Mouse (Mus musculus) cerebellum, adult 9-11 months (tissue): ENCODE data around the gene Trpm3.
A peak's percentile ranks its signal among the peaks of the same experiment; 100 is the strongest.

Experiments used
- DNase-seq: peaks from one replicate; pipeline ENCODE4 v3.0.0; 2022

Trpm3 gene

GRCm38 (mm10) chr19:22656466-22657215 is 517.8 kb downstream of the Trpm3 start:
- DNase-seq: no peak

GRCm38 (mm10) chr19:22657251-22657650 is 518.4 kb downstream of the Trpm3 start:
- no peak for DNase-seq

- no peak for DNase-seq
Measured at GRCm38 (mm10) chr19:22665401-22665800, 526.6 kb downstream of the Trpm3 start.

GRCm38 (mm10) chr19:22670222-22670621 is 531.4 kb downstream of the Trpm3 start:
- peak; percentile 50 for DNase-seq

GRCm38 (mm10) chr19:22672892-22673291 is 534.0 kb downstream of the Trpm3 start:
- no peak for DNase-seq

- DNase-seq: peak; percentile 58
Measured at GRCm38 (mm10) chr19:22676206-22676605, 537.4 kb downstream of the Trpm3 start.

GRCm38 (mm10) chr19:22682238-22682637 is 543.4 kb downstream of the Trpm3 start:
- DNase-seq: no peak

- DNase-seq: no peak
Measured at GRCm38 (mm10) chr19:22691995-22692394, 553.1 kb downstream of the Trpm3 start.

GRCm38 (mm10) chr19:22692553-22692952 is 553.7 kb downstream of the Trpm3 start:
- no peak for DNase-seq

- DNase-seq: no peak
Measured at GRCm38 (mm10) chr19:22692956-22693355, 554.1 kb downstream of the Trpm3 start.

GRCm38 (mm10) chr19:22695423-22695822 is 556.6 kb downstream of the Trpm3 start:
- DNase-seq: no peak

GRCm38 (mm10) chr19:22698737-22699136 is 559.9 kb downstream of the Trpm3 start:
- DNase-seq: no peak

- no peak for DNase-seq
Measured at GRCm38 (mm10) chr19:22700871-22701651, 562.2 kb downstream of the Trpm3 start.

- no peak for DNase-seq
Measured at GRCm38 (mm10) chr19:22703876-22704275, 565.0 kb downstream of the Trpm3 start.

GRCm38 (mm10) chr19:22705414-22705813 is 566.6 kb downstream of the Trpm3 start:
- DNase-seq: no peak

- peak; percentile 45 for DNase-seq
Measured at GRCm38 (mm10) chr19:22719027-22719426, 580.2 kb downstream of the Trpm3 start.

- DNase-seq: no peak
Measured at GRCm38 (mm10) chr19:22729846-22730245, 591.0 kb downstream of the Trpm3 start.

- no peak for DNase-seq
Measured at GRCm38 (mm10) chr19:22730971-22731370, 592.1 kb downstream of the Trpm3 start.

GRCm38 (mm10) chr19:22736870-22737269 is 598.0 kb downstream of the Trpm3 start:
- DNase-seq: no peak

- DNase-seq: no peak
Measured at GRCm38 (mm10) chr19:22739240-22739639, 600.4 kb downstream of the Trpm3 start.

GRCm38 (mm10) chr19:22753311-22753809 is 614.5 kb downstream of the Trpm3 start:
- DNase-seq: peak; percentile 96

GRCm38 (mm10) chr19:22754071-22754470 is 615.2 kb downstream of the Trpm3 start:
- peak; percentile 59 for DNase-seq

- DNase-seq: peak; percentile 42
Measured at GRCm38 (mm10) chr19:22754498-22754897, 615.7 kb downstream of the Trpm3 start.

- peak; percentile 57 for DNase-seq
Measured at GRCm38 (mm10) chr19:22758496-22758895, 619.6 kb downstream of the Trpm3 start.
